Mouse (Mus musculus) kidney, adult 2 months (tissue): ENCODE measurements around the gene Sphk2.

Experiments
- CTCF ChIP-seq: fragments of 200-500 bp; conservative IDR thresholded peaks from 2 replicates; pipeline ENCODE4 v1.5.1; 2011; ENCODE audit warnings: low read depth, mild to moderate bottlenecking, control low read depth, low read length, moderate library complexity, mixed read lengths; ENCODE audit not compliant: insufficient read depth, insufficient read length
- POLR2A ChIP-seq: fragments of 200-500 bp; IDR thresholded peaks from one replicate; pipeline ENCODE4 v1.6.1; 2011; ENCODE audit warnings: low read depth, low read length, control low read depth

DNA sequence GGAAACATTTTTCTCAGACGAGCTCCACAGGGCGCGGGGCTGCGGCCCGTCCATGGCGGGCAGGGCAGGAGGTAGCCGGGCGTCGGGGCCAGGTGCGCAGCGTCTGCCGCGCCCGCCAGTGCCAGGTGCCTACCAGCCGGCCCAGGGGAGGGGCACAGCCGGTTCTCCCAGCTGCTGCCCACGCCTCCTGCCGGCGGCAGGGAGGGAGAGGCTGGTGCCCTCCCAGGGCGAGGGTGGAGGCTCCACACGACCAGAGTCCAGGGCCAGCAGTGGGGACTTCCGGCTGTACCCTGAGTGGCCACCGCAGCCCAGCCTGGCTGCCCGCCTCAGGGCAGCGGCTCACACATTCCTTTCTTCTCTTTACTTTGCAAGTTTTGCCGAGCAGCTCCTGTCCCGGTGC, 41.6 kb upstream of the Sphk2 start:
- TF ChIP-seq CTCF: no peak; the same call in 1 of the 2 replicates
- TF ChIP-seq POLR2A: no peak
